Mouse (Mus musculus) left cerebral cortex, adult 18-20 months (tissue): ENCODE results near the gene Rpl41. TPM values are rescaled to one million over a fixed set of nuclear protein-coding genes. Genes with fewer than 3 reads are reported as not detected.

Source experiments
- DNase-seq, 2 experiments: peaks; one replicate each; pipeline ENCODE4 v3.0.0; 2021 to 2022; ENCODE audit warnings: low spot score in 2 of 2, mixed read lengths in 1 of 2
- long read RNA-seq, 2 experiments: library from polyadenylated mRNA; stranded (forward); transcript quantifications; one replicate each; pipeline ENCODE4 v2.0.0; 2021
- total RNA-seq, 2 experiments: library from RNA; stranded (reverse); gene quantifications; 2 replicates each; pipeline ENCODE4 v1.2.3; 2021

Gene Rpl41
- total RNA-seq = 1,000 to 10,000 TPM; 1,493 to 1,582 TPM
- long read RNA-seq, experiment 1, transcript Rpl41-201 (4 exons, 582 nt) = major isoform, 252 of 307 reads
- long read RNA-seq, experiment 1, transcript Rpl41-206 (3 exons, 544 nt) = minor isoform, 32 of 307 reads
- long read RNA-seq, experiment 1, partial matches to known transcripts = 2 of 307 reads
- long read RNA-seq, experiment 1, other reads (novel, unspliced or antisense) = 11 of 307 reads
- long read RNA-seq, experiment 2, transcript Rpl41-203 (4 exons, 437 nt) = minor isoform, 8 of 351 reads
- long read RNA-seq, experiment 2, transcript Rpl41-206 (3 exons, 544 nt) = minor isoform, 47 of 351 reads
- long read RNA-seq, experiment 2, transcript Rpl41-201 (4 exons, 582 nt) = major isoform, 286 of 351 reads
- long read RNA-seq, experiment 2, partial matches to known transcripts = 0 of 351 reads
- long read RNA-seq, experiment 2, other reads (novel, unspliced or antisense) = 6 of 351 reads

- DNase-seq = peak; percentile 84 to 90
These were observed at the start of gene Rpl41 for GRCm38 (mm10) chr10:128548947-128549681. Gene Rpl41 (minus strand): TSS chr10:128549305.

- no peak for DNase-seq
These were observed 49.4 kb upstream of the Rpl41 start for GRCm38 (mm10) chr10:128598476-128598875.

GRCm38 (mm10) chr10:128592797-128593196 lies 43.7 kb upstream of the Rpl41 start:
- no peak for DNase-seq

- DNase-seq = no peak
These were observed 42.3 kb upstream of the Rpl41 start for GRCm38 (mm10) chr10:128591436-128591835.

- DNase-seq = peak; percentile 29 to 63
These were observed 41.1 kb upstream of the Rpl41 start for GRCm38 (mm10) chr10:128590193-128590690.

- peak in 1 of 2 experiments; percentile 14 for DNase-seq
These were observed 40.5 kb upstream of the Rpl41 start, which contains the start of gene Erbb3 for GRCm38 (mm10) chr10:128589464-128590192. Gene Erbb3 (minus strand): TSS chr10:128589652.

- DNase-seq = no peak
These were observed 39.8 kb upstream of the Rpl41 start for GRCm38 (mm10) chr10:128588775-128589463.

GRCm38 (mm10) chr10:128588136-128588535 lies 39.0 kb upstream of the Rpl41 start:
- no peak for DNase-seq

GRCm38 (mm10) chr10:128587697-128588096 lies 38.6 kb upstream of the Rpl41 start:
- DNase-seq = no peak

GRCm38 (mm10) chr10:128587120-128587519 lies 38.0 kb upstream of the Rpl41 start:
- DNase-seq = no peak

GRCm38 (mm10) chr10:128586546-128586945 lies 37.4 kb upstream of the Rpl41 start:
- DNase-seq = no peak

GRCm38 (mm10) chr10:128584386-128584785 lies 35.3 kb upstream of the Rpl41 start:
- DNase-seq = no peak

GRCm38 (mm10) chr10:128583644-128584043 lies 34.5 kb upstream of the Rpl41 start:
- no peak for DNase-seq

- no peak for DNase-seq
These were observed 30.6 kb upstream of the Rpl41 start for GRCm38 (mm10) chr10:128579731-128580130.

GRCm38 (mm10) chr10:128579298-128579697 lies 30.2 kb upstream of the Rpl41 start:
- no peak for DNase-seq

- no peak for DNase-seq
These were observed 29.2 kb upstream of the Rpl41 start for GRCm38 (mm10) chr10:128578330-128578729.

GRCm38 (mm10) chr10:128575063-128575462 lies 26.0 kb upstream of the Rpl41 start:
- no peak for DNase-seq

- peak; percentile 99 to 100 for DNase-seq
These were observed 16.9 kb upstream of the Rpl41 start, which contains the start of gene Pa2g4 for GRCm38 (mm10) chr10:128565788-128566531. Gene Pa2g4 (minus strand): TSS chr10:128565987.

GRCm38 (mm10) chr10:128565206-128565787 lies 16.2 kb upstream of the Rpl41 start:
- peak in 1 of 2 experiments; percentile 26 for DNase-seq
